ENCODE assay signal across 19 mouse cellular contexts in genomic region chr12:111463570-111463969, GRCm38 (mm10). TPM values are rescaled to one million over a fixed set of nuclear protein-coding genes. Genes with fewer than 3 reads are reported as not detected.
DNase-seq lines count a peak whose midpoint lies in the region; ATAC-seq and TF ChIP-seq lines count a peak whose summit lies in the region.
"Had no signal": no experiment of that assay in that cellular context is flagged by ENCODE, and none has a peak within 500 bp of the region (broad histone marks: within the 10 kb centered on the region; RNA-seq: fewer than 3 reads in every experiment).

No protein-coding gene starts in this region.

- peaks cover 2% of the 10 kb centered on the region; the same call in 1 of the 2 replicates for H3K4me1 ChIP-seq in liver, embryonic 16.5 days (ENCODE audit: control insufficient read depth, low read depth, low read length)
- peaks cover 9% of the 10 kb centered on the region; the same call in 1 of the 2 replicates for H3K4me1 ChIP-seq in liver, embryonic 11.5 days (replicated peaks; ENCODE audit: control insufficient read depth, insufficient read depth, low read length)
- peaks cover 7% of the 10 kb centered on the region for H3K4me1 ChIP-seq in liver, postnatal 0 days (ENCODE audit: insufficient read depth)

- no peaks in the 10 kb centered on the region for H3K36me3 ChIP-seq in liver, embryonic 16.5 days (ENCODE audit: control insufficient read depth, insufficient read depth)
- H3K36me3 ChIP-seq in liver, embryonic 11.5 days (ENCODE audit: control insufficient read depth, insufficient read depth, low read length) = no peaks in the 10 kb centered on the region
- no peaks in the 10 kb centered on the region for H3K36me3 ChIP-seq in liver, postnatal 0 days (replicated peaks; ENCODE audit: insufficient read depth, low read length)
- H3K36me3 ChIP-seq: G1E had no signal

- H3K4me2 ChIP-seq in liver, embryonic 16.5 days (ENCODE audit: low read depth, low read length) = no peak overlapping the region
- H3K4me2 ChIP-seq in liver, embryonic 11.5 days = no peak overlapping the region
- H3K4me2 ChIP-seq in liver, postnatal 0 days (ENCODE audit: low read depth, low read length) = no peak overlapping the region

- 54% methylated on average over 7 of the region's 7 CpGs for WGBS in liver, embryonic 16.5 days (ENCODE audit: insufficient replicate concordance)
- 64% methylated on average over 7 of the region's 7 CpGs for WGBS in liver, embryonic 11.5 days
- 56% methylated on average over 7 of the region's 7 CpGs for WGBS in liver, postnatal 0 days (ENCODE audit: insufficient replicate concordance)

- no peak for TF ChIP-seq CTCF in liver, postnatal 0 days (IDR thresholded peaks at IDR 0.05; ENCODE audit: low read depth)

- ATAC-seq in liver, embryonic 16.5 days (ENCODE audit: low read depth) = peak; percentile 66
- ATAC-seq in liver, embryonic 11.5 days (replicated peaks; ENCODE audit: low FRiP score) = no peak
- peak; percentile 76 for ATAC-seq in liver, postnatal 0 days
- ATAC-seq: activated CD4-positive, CD25-positive, alpha-beta regulatory T cell, adult 4 months; CD4-positive, CD25-positive, alpha-beta regulatory T cell, adult 4 months; Patski had no signal

- peaks cover 3% of the 10 kb centered on the region for H3K27me3 ChIP-seq in liver, embryonic 16.5 days (ENCODE audit: control insufficient read depth, insufficient read depth, low read depth, low read length)
- 0 out of 2 replicates have a peak, but pooled peaks cover 5% of the 10 kb centered on the region for H3K27me3 ChIP-seq in liver, embryonic 11.5 days (replicated peaks; ENCODE audit: control insufficient read depth, insufficient read depth, low read length)
- no peaks in the 10 kb centered on the region for H3K27me3 ChIP-seq in liver, postnatal 0 days (ENCODE audit: insufficient read depth, low read length)
- H3K27me3 ChIP-seq: Patski had no signal

- H3K9ac ChIP-seq in liver, embryonic 16.5 days (ENCODE audit: low read depth, low read length) = no peak overlapping the region
- no peak overlapping the region for H3K9ac ChIP-seq in liver, embryonic 11.5 days (ENCODE audit: low read depth, low read length)
- H3K9ac ChIP-seq in liver, postnatal 0 days (replicated peaks) = no peak overlapping the region

- no peak for DNase-seq in liver, embryonic 11.5 days (ENCODE audit: low spot score)
- DNase-seq in liver, postnatal 0 days = no peak
- DNase-seq in liver = no peak
- DNase-seq: adrenal gland, adult 2 months; adrenal gland, adult 8-10 months; adrenal gland, postnatal 10 days; adrenal gland, postnatal 14 days; adrenal gland, postnatal 25 days; adrenal gland, postnatal 36 days; B cell, adult 2 months; cerebellum, adult 11 months; cerebellum, adult 11-12 months; cerebellum, adult 18-20 months had no signal

- H3K27ac ChIP-seq in liver, embryonic 16.5 days (ENCODE audit: low read length) = no peak overlapping the region
- no peak overlapping the region for H3K27ac ChIP-seq in liver, embryonic 11.5 days (ENCODE audit: low read depth, low read length)
- H3K27ac ChIP-seq in liver, postnatal 0 days (ENCODE audit: low read depth) = peak overlapping the region; percentile 52; the same call in 1 of the 2 replicates

- TF ChIP-seq EP300 in liver, postnatal 0 days (IDR thresholded peaks at IDR 0.05; ENCODE audit: low read depth) = no peak

- no peaks in the 10 kb centered on the region for H3K9me3 ChIP-seq in liver, embryonic 16.5 days (replicated peaks; ENCODE audit: control insufficient read depth, low read length)
- no peaks in the 10 kb centered on the region for H3K9me3 ChIP-seq in liver, embryonic 11.5 days (ENCODE audit: control insufficient read depth, low read length)
- no peaks in the 10 kb centered on the region for H3K9me3 ChIP-seq in liver, postnatal 0 days (ENCODE audit: low read length)

- no peak overlapping the region for H3K4me3 ChIP-seq in liver, embryonic 16.5 days (ENCODE audit: low read depth, low read length)
- H3K4me3 ChIP-seq in liver, embryonic 11.5 days (ENCODE audit: low read depth, low read length) = no peak overlapping the region
- no peak overlapping the region for H3K4me3 ChIP-seq in liver, postnatal 0 days (ENCODE audit: low read depth, low read length)

RNA-seq across cellular contexts. Expression of gene Tnfaip2, which starts 21.3 kb away (rescaled TPM):
- 71.9 and 77.2 TPM in 2 replicates for polyA plus RNA-seq in liver, embryonic 16.5 days (2015; fragmentation: Nextera tagmentation; extraction: Ambion mirVana)
- 107 TPM in 2 replicates for polyA plus RNA-seq in liver, embryonic 11.5 days (2014; fragmentation: Nextera tagmentation; extraction: Ambion mirVana)
- polyA plus RNA-seq in liver, postnatal 0 days (2015; fragmentation: Nextera tagmentation; extraction: Ambion mirVana) = 72.0 and 79.5 TPM in 2 replicates
- polyA plus RNA-seq: activated CD4-positive, CD25-positive, alpha-beta regulatory T cell, adult 4 months; CD4-positive, CD25-positive, alpha-beta regulatory T cell, adult 4 months had no signal

RNA-seq across cellular contexts. Expression of gene Gm266, which starts 22.1 kb away (rescaled TPM):
- polyA plus RNA-seq in liver, embryonic 16.5 days (2015; fragmentation: Nextera tagmentation; extraction: Ambion mirVana) = 0.46 and 0.52 TPM in 2 replicates
- 4.9 and 5.6 TPM in 2 replicates for polyA plus RNA-seq in liver, embryonic 11.5 days (2014; fragmentation: Nextera tagmentation; extraction: Ambion mirVana)
- 0.49 and 0.54 TPM in 2 replicates for polyA plus RNA-seq in liver, postnatal 0 days (2015; fragmentation: Nextera tagmentation; extraction: Ambion mirVana)
- polyA plus RNA-seq: activated CD4-positive, CD25-positive, alpha-beta regulatory T cell, adult 4 months; CD4-positive, CD25-positive, alpha-beta regulatory T cell, adult 4 months; G1E had no signal

RNA-seq across cellular contexts. Expression of gene Exoc3l4, which starts 46.8 kb away (rescaled TPM):
- 23.4 and 28.5 TPM in 2 replicates for polyA plus RNA-seq in liver, embryonic 16.5 days (2015; fragmentation: Nextera tagmentation; extraction: Ambion mirVana)
- polyA plus RNA-seq in liver, embryonic 11.5 days (2014; fragmentation: Nextera tagmentation; extraction: Ambion mirVana) = 18.6 and 20.4 TPM in 2 replicates
- 13.7 TPM in 2 replicates for polyA plus RNA-seq in liver, postnatal 0 days (2015; fragmentation: Nextera tagmentation; extraction: Ambion mirVana)
- polyA plus RNA-seq: activated CD4-positive, CD25-positive, alpha-beta regulatory T cell, adult 4 months; CD4-positive, CD25-positive, alpha-beta regulatory T cell, adult 4 months; G1E had no signal

RNA-seq across cellular contexts. Expression of gene Lbhd2, which starts 57.0 kb away (rescaled TPM):
- not detected in 2 replicates for polyA plus RNA-seq in liver, embryonic 16.5 days (2015; fragmentation: Nextera tagmentation; extraction: Ambion mirVana)
- polyA plus RNA-seq in liver, embryonic 11.5 days (2014; fragmentation: Nextera tagmentation; extraction: Ambion mirVana) = 0.36 TPM in 1 of 2 replicates, not detected in the other
- 0.22 TPM in 2 replicates for polyA plus RNA-seq in liver, postnatal 0 days (2015; fragmentation: Nextera tagmentation; extraction: Ambion mirVana)
- polyA plus RNA-seq: activated CD4-positive, CD25-positive, alpha-beta regulatory T cell, adult 4 months; C2C12; CD4-positive, CD25-positive, alpha-beta regulatory T cell, adult 4 months; G1E; Patski had no signal
